Mouse (Mus musculus) bone marrow macrophage, adult 2 months (primary cell): ENCODE measurements around the gene Sh3bgrl2.

Source experiments
- CTCF ChIP-seq: IDR thresholded peaks from 2 replicates; pipeline ENCODE4 v1.5.1; 2012; ENCODE audit warnings: low read depth, mild to moderate bottlenecking, low read length, moderate library complexity
- POLR2A ChIP-seq: IDR thresholded peaks from 2 replicates; pipeline ENCODE4 v1.6.1; 2012; ENCODE audit warnings: mild to moderate bottlenecking, low read depth, low read length, borderline replicate concordance

DNA sequence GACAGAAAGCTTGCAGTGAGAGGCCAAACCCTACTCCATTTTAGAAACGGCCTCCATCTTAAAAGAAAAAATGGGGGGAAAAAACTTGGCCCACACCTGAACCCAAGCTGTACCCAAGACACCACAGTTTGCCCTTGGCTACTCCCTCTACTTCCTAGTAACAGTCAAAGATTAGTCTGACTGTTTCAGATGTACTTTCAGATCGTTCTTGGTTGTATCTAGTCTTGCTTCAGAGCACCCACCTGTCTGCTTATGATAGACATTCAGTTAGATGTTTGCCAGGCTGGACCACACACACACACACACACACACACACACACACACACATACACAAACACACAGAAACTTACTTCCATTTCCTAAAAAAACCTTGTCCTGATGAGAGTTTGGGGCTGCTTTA, 111.0 kb downstream of the Sh3bgrl2 start:
- TF ChIP-seq POLR2A (no peak), CTCF (no peak)
